Mouse (Mus musculus) v-Abl transformed pro-B cells (cell line): ENCODE measurements around the gene Ilf2.

Experiments
- in situ Hi-C, 2 experiments: fragments of 400-800 bp; cut with MboI; formaldehyde crosslinking; loops; one replicate each; pipeline ENCODE4 v1.15.1; 2025; ENCODE audit not compliant: unreplicated experiment in 2 of 2

Ilf2 gene

DNA sequence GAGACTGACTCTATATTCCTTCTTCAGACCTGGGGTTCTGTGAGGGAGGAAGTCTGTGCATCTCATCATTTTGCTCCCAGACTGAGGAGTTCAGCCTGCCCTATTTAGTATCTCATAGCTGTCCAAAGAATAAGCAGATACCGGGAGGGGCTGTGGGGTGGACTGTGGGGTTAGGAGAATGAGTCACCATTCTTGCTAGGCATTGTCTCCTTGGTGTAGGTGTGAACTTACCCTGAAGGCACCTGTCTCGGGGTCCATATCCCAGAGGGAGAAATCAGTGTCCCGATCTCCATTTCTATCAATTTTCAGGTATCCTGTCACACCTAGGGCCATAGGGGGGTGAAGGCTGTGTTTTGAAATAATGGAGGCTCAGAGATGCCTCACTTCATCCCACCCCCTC is 14.0 kb upstream of the Ilf2 start:
- in situ Hi-C loops = no loop called here

- in situ Hi-C loops = no loop called here
Measured at GRCm38 (mm10) chr3:90462579-90462978, 13.3 kb upstream of the Ilf2 start.

DNA sequence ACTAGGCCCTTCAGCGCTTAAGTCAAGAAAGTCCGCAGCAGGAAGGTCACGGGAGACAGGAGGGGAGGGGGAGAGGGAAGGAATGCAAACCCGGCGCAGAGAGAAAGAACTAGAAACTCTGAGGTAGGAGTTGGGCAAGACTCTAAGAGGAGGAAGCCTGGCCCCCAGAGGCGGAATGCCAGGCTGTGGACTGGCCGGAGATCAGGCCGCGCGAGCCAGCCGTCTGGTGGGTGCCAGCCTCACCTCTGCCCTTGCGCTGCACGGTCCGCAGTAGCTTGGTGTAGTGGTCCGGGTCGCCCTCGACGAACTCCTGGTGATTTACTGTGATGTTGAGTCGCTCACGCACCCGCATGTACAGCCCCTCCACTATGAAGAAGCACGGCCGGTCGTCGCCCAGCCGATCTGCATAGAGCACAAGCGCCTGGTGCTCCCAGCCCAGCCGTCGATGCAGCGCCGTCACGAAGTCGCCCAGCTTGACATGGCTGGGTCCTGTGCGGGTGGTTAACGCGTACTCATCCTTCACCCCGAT is 11.3 kb upstream of the Ilf2 start:
- in situ Hi-C loops = loop anchor here in 1 of 2 experiments (5.0 kb wide), 2 partner anchors 47 to 247 kb away; no protein-coding TSS in a partner anchor

GRCm38 (mm10) chr3:90465081-90465685 is 10.7 kb upstream of the Ilf2 start:
- in situ Hi-C loops = loop anchor here in 1 of 2 experiments (5.0 kb wide), 2 partner anchors 48 to 248 kb away; no protein-coding TSS in a partner anchor

GRCm38 (mm10) chr3:90465686-90466310 is 10.1 kb upstream of the Ilf2 start, which contains the start of gene Npr1:
Gene Npr1 (minus strand): TSS chr3:90465866.
- in situ Hi-C loops = loop anchor here in 1 of 2 experiments (5.0 kb wide), 2 partner anchors 48 to 248 kb away; no protein-coding TSS in a partner anchor

- in situ Hi-C loops = loop anchor here in 1 of 2 experiments (5.0 kb wide), 2 partner anchors 49 to 249 kb away; no protein-coding TSS in a partner anchor
Measured at GRCm38 (mm10) chr3:90466311-90466766, 9.6 kb upstream of the Ilf2 start.

DNA sequence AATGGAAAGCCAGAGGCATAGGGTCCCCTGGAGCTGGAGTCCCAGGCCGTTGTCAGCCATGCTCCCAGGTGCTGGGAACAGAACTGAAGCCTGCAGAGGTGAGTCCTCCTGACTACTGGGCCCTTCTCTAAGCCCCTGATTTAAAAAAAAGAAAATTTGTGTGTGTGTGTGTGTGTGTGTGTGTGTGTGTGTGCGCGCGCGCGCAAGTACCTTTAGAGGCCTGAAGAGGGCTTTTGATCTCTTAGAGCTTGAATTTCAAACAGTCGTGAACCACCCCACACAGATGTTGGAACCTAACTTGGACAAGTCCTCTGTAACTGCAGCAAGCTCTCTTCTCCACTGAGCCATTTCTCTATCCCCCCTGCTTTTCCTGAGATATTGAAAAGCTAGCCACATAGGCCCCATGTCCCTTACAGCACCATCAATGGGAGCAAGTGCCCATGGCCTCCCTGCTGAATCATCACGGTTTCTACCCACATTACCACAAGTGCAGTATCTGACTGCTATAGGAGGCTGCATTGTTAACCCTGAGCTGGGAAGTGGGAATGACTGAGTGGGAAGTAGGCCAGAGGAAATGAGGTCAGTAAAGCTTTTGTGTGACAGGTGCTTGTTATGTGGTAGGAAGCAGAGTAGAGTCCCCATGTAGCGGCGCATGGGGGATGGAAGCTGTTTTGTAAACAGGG is 8.2 kb upstream of the Ilf2 start:
- in situ Hi-C loops = loop anchor here in 1 of 2 experiments (5.0 kb wide), 2 partner anchors 50 to 250 kb away; no protein-coding TSS in a partner anchor

DNA sequence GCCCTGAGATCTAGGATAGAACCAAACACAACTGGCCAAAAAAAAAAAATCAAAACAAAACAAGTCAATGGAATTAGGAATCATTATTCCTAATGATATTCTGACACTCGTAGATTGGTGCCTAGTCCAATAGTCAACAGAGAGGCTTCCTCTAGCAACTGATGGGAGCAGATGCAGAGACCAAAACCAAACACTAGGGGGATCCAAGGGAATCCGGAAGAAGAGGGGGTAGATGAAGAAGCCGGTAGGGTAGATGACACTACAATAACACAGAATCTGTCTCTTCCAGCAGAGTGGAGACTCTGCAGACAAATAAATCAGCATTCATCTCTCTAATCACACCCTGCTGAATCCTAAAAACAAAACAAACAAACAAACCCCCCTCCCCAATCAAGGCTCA is 3.7 kb upstream of the Ilf2 start:
- in situ Hi-C loops = no loop called here

- in situ Hi-C loops = no loop called here
Measured at GRCm38 (mm10) chr3:90475151-90475830, 635 bp upstream of the Ilf2 start.

- in situ Hi-C loops = no loop called here
Measured at GRCm38 (mm10) chr3:90486998-90487397, 11.1 kb downstream of the Ilf2 start.

DNA sequence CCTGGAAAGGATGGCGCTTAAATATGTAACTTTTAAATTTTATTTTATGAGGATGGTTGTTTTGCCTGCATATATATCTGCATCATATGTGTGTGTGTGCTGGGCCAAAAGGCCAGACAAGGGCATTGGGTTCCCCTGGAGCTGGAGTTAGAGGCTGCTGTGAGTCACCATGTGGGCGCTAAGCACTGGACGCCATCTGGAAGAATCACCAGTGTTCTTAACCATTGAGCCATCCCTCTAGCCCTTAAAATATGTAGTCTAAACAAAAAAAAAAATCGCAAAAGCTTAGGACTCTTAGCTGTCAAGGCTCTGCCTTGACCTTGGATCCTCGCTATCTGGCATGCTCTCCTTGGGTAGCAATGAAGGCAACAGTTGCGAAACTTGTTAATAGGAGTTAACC is 12.7 kb downstream of the Ilf2 start:
- in situ Hi-C loops = no loop called here

GRCm38 (mm10) chr3:90490696-90491256 is 14.8 kb downstream of the Ilf2 start, which contains the start of gene Snapin:
Gene Snapin (minus strand): TSS chr3:90491033.
- in situ Hi-C loops = loop anchor here (5.0 kb wide), 2 partner anchors 97 to 122 kb away; partner anchors contain the start of gene S100a6 (in 2 of the 2)

- in situ Hi-C loops = loop anchor here (5.0 kb wide), 2 partner anchors 96 to 121 kb away; partner anchors contain the start of gene S100a6 (in 2 of the 2)
Measured at GRCm38 (mm10) chr3:90491350-90491749, 15.4 kb downstream of the Ilf2 start.

DNA sequence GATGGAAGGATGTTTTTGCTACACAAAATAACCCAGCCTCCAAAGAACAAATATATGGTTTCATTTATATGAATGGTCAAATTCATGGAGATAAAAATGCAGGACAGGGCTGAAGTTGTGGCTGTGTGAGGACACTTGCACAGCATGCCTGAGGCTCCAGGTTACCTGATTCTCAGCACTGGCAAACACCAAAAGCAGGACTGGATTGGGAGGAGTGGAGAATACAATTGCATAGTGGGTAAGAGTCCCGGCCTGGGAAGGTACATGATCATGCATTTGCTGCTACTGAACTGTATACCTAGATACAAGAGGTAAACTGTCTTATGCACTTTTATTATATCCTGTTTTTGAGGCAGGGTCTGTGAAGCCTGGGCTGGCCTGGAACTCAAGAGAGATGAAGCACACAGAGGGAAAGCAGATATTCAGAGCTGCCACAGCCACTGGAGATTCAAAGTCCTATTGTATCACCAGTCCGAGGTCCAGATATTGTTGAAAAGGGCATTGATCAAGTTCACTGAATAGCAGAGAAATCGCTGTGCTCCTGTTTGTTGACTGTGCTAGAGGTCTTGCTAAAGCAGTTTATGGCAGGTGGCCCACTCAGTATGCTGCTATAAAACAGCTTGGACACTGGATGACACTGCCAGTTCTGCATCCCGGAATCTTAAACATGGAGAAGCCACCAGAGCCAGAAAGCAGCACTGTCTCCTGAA is 18.1 kb downstream of the Ilf2 start:
- in situ Hi-C loops = loop anchor here (5.0 kb wide), 2 partner anchors 93 to 118 kb away; partner anchors contain the start of gene S100a6 (in 2 of the 2)

- in situ Hi-C loops = no loop called here
Measured at GRCm38 (mm10) chr3:90495850-90496525, 20.1 kb downstream of the Ilf2 start.

GRCm38 (mm10) chr3:90497597-90497996 is 21.7 kb downstream of the Ilf2 start:
- in situ Hi-C loops = no loop called here

DNA sequence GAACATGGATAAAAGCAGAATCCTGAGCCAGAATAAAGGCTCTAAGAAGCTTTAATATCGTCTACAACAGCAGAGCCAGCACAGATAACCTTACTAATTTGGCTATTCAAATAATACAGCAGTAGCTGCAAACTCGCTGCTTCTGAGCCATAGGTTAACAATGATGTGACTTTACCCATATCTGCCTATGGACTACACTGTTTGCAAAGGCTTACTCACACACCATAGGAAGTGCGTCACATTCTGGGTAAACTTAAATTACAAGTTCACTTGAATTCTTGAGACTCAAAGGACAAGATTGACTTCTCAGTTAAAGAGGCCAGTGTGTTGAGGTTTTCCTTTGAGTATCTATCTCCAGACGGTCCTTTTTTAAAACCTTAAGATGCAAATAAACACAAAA is 27.5 kb downstream of the Ilf2 start:
- in situ Hi-C loops = no loop called here

GRCm38 (mm10) chr3:90505216-90505615 is 29.3 kb downstream of the Ilf2 start:
- in situ Hi-C loops = no loop called here

- in situ Hi-C loops = no loop called here
Measured at GRCm38 (mm10) chr3:90506362-90506761, 30.4 kb downstream of the Ilf2 start.
